Mouse (Mus musculus) heart, adult 18-20 months (tissue): Measurements from ENCODE around the gene Tmem151b. TPM values are rescaled to one million over a fixed set of nuclear protein-coding genes. Genes with fewer than 3 reads are reported as not detected.

Experiments used
- DNase-seq, 2 experiments: peaks; one replicate each; pipeline ENCODE4 v3.0.0; 2021 to 2022; ENCODE audit warnings: mixed read lengths in 1 of 2
- total RNA-seq, 2 experiments: library from RNA; stranded (reverse); gene quantifications; 2 replicates each; pipeline ENCODE4 v1.2.3; 2021

The Tmem151b gene
- total RNA-seq, 2 experiments from 2014 or later: 0.05 TPM; not detected in 1

DNA sequence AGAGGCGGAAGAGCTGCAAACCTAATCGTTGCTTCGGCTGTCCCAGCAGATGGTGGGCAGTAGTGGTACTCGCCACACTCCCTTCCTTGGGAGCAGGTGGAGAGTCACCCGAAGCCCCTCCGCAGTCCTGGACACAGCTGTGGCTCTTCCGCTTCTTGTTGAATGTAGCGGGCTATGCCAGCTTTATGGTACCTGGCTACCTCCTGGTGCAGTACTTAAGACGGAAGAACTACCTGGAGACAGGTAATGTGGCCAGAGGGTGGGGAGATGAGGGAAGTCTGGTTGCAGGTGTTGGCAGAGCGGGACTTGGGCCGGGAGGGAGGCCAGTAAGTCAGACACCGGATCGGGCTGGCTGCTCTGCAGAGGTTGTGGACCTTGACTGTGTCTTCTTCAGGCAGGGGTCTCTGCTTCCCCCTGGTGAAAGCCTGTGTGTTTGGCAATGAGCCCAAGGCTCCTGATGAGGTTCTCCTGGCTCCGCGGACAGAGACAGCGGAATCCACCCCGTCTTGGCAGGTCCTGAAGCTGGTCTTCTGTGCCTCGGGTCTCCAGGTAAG lies 15.1 kb upstream of the Tmem151b start:
- no peak for DNase-seq

DNA sequence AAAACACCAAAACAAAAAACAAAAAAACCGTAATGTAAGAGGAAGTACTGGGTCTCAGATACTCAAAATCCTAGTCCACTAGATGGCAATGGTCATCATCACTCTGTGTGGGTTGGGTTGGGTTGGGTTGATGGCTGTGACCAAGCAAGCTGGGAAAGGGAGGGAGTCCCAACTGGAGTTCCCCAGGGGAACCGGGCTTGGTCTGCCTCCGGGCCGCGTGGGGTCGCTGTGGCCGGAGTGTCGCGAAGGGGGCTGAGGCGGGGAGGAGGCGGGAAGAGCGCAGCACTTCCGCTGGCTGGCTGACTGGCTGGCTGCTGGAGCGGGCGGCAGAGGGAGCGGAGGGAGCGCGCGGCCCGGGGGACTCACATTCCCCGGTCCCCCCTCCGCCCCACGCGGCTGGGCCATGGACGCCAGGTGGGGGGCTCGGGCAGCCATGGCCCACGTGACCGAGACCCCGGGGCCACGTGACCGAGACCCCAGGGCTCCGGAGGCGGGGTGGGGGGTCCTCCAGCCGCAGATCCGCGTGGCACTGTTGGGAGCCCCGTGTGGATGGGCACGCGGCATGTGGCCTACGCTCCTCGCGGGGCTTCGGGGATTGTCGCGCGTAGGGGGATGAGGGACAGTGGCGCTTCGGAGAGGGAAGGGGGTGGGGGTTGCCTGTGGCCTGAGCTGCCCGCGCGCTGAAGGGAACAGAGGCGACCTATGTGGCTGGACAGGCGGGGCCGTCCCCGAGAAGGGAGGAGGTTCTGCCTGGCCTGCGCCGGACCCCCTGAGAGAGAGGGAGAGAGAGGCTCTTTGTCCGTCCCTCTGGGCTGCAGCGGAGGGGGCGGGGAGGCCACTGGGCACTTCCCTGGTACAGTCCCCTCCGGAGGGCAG lies 14.4 kb upstream of the Tmem151b start, which contains the start of gene Slc35b2:
Slc35b2 (plus strand) TSS at position 220 of the 876 bp plus-strand sequence.
- peak; percentile 96 to 97 for DNase-seq

DNA sequence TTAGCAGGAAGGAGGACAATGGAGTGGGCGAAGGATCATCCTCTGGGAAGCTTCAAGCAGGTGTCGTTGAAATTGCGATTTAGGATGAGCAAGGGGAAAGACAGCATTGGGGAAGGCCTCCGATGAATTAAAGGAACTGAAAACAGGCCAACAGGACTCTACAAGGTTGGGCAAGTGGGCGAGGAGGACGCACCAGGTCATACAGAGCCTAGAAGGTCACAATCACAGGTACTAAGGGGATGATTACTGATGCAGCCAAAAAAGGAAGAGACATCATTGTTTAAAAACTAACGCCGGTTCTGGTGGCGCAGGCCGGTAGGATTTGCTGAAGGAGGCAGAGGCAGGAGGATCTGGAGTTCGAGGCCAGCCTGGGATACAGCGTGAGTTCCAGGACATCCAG lies 13.7 kb upstream of the Tmem151b start:
- DNase-seq: no peak

DNA sequence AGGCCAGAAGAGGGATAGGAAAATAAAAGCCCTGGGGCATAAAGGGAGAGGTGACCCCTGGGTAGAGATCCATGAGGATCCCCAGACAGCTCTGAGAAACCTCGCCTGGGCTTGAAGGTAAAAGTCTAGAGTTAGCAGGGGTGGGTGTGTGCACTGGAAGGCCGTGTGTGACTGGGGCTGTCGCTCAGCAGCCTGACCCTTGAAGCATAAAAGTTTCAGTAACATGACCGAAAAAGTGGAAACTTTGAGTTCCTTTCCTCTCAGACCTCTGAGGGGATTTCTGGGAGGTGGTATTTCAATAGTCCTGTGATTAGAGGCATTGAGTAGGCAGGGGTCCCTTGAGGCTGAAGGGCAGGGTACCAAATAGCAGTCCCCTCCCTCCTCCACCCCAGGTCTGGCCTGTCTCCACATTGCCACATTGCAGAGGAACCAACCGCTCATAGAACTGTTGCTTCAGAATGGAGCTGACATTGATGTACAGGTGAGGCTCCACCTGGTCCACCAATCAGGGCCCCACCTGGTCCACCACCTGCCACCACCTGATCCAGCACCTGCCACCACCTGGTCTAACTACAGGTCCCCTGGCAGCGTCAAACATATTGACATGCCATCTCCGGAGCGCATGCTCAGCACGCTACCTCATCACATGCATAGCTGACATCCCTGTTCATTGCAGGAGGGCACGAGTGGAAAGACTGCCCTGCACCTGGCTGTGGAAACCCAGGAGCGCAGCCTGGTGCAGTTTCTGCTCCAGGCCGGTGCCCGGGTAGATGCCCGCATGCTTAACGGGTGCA lies 10.5 kb upstream of the Tmem151b start:
- DNase-seq: no peak

DNA sequence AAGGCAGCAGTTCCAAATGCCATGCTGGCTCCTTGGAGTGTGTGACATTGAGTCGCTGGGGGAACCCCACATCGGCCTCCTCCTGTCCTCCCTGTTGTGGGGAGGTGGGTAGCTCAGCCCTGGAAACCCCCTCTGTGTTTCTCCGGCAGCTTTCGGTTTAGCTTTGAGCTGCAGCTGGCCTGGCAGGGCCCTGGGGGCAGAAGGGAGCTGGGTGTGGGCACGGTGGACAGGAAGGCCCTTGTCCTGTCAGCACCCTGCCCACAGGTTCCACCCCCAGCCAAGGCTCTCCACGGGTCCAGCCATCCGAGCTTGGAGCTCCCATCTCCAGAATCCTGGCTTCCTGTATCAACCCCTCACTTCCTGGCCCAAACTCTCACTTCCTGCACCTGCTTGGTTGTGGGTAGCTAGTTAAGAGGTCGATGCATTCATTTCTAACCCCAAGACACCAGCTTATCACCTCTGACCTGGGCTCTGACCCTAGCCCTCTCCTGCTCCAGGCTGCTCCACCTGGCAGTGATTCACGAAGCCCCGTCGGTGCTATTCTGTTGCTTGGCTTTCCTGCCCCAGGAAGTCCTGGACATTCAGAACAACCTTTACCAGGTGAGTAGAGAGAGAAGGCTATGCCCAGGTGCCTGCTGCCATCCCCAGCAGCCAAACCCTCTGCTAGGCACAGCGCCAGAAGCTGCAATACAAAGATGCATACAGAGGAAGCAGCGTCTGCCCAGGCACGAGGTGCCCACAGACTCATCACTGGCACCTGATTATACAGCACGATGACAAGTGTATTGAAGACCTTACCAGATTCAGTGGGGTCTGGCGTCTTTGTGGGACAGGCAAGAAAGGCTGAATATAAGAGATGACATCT lies 8.8 kb upstream of the Tmem151b start:
- DNase-seq: peak in 1 of 2 experiments; percentile 22

DNA sequence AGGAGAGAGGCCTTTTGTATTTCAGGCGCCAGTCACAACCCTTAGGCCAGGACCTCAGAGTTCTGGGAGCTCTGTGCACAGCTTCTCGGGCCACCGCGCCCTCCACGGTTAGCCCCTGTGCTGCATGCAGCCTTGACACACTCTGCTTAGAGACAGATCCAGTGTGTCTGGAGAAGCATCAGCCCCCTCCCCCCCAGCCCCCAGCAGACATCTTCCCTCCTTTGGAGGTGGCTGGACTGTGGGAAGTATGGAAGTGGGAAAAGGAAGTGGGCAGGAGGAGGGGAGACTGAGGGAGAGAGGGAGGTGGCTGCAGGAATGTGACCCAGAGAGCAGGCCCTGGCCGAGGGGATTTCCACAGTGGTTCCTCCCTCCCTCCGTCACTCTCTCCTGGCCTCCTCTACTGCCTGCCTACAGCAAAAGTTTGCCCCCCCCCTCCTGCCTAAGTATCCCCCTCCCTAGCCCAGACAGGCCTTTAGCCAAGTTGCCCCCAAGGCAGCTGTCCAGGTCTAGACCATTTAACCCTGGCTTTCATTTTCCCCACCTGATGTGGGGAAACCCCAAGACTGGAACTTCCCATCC lies 7.9 kb upstream of the Tmem151b start:
- no peak for DNase-seq

DNA sequence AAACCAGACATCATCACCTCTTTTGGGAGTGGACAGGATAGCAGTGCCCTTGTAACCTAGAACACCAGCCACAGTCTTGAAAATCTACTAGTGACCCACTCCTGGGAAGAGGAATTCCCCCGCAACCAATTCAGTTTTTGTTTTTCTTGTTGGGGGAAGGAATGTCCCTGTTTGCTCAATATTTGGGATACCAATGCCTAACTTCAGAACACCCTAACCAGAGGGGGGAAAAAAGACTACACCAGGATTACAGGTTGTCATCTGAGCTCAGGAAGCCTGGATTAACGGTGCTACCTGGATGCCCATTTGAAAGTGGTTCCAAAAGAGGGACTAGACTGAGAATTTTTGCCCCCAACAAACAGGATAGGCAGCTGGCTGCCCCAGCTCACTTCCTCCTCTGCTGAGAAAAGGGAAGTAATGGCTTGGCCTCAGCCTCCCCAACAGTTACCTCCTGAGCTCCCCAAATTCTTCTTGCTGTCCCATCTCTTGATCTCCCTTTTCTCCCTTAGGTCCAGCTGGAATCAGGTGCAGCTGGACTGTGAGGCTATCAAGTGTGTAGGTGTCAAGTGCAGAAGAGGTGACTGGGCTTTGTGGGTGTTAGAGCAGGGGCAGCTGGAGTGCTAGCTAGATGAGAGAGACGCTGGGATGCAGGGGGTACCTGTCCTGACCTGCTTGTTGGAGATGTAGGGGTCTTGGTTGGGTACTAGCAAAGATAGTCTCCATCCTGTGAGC lies 7.2 kb upstream of the Tmem151b start:
- DNase-seq: peak in 1 of 2 experiments; percentile 39

DNA sequence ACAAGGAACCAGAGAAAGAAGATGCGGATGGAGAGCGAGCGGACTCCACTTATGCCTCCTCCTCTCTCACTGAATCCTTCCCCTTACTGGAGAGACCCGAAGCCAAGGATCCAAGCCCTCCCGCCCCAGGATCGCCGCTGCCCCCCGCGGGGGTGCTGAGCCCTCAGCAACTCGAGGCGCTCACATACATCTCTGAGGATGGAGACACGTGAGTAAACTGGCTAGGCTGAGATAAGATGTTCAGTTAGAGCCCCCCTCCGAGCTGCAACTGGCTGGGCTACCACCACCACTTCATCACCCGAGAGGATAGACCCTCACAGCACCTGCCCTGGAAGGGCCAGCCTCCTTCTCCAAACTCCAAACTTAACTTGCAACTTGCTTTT lies 6.6 kb upstream of the Tmem151b start:
- DNase-seq: no peak

DNA sequence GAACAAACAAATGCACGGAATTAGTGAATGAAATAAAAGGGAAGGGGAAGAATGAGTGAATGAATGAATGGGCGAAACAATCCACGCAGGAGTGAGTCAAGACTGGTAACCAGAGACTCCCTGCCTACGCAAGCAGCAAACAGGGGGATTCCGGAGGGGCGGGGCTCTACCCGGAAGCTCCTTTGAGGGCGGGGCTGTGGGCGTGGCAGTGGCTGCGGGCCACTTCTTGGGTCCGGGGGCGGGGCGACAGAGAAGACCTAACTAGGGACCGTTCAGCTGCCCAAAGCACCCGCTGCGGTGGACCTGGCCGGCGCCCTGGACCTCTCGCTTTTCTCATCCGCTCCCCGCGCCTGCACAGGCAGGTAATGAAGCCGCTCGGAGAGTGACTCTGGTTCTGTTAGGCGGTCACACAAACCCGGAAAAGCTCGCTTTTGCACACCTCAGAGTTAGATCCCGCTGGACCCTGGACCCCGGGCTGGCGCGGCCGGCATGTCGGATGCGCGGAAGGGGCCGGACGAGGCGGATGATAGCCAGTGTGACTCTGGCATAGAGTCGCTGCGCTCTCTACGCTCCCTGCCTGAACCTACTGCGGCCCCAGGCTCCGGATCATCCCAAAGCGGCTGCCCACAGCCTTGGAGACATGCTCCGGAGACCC lies 6.1 kb upstream of the Tmem151b start, which contains the start of gene Nfkbie:
Nfkbie (plus strand) TSS at position 252 of the 655 bp plus-strand sequence.
- peak; percentile 95 to 98 for DNase-seq

DNA sequence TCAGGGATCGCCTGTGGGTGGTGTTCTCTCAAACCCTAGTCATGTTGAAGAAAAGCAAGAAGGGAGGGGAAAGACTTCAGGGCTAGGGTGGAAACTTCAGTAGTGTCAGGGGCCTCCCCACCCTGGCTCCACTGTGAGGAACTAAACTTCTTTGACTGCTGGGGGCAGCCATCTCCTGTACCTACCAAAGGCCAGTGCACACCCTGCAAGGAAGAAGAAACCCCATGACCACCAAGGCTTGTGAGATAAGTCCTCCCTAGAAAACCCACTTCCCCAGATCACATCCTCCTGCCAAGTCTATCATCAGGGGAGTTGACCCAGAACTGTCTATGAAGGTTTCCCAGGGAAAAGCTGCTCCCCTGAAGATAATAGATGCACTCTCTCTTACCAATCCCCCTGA lies 4.9 kb upstream of the Tmem151b start:
- DNase-seq: no peak

DNA sequence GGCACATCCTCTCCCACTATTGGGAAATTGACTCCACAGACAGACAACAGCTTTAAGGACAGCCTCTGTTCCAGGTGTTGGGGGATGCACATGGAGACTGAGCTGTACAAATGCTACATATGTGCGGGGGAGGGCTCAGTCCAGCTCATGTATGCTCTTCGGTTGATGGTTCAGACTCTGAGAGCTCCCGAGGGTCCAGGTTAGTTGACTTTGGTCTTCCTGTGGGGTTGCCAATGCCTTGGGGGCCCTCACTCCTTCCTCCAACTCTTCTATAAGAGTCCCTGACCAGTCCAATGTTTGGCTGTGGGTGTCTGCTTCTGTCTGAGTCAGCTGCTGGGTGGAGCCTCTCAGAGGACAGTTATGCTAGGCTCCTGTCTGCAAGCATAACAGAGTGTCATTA lies 3.6 kb upstream of the Tmem151b start:
- DNase-seq: no peak

DNA sequence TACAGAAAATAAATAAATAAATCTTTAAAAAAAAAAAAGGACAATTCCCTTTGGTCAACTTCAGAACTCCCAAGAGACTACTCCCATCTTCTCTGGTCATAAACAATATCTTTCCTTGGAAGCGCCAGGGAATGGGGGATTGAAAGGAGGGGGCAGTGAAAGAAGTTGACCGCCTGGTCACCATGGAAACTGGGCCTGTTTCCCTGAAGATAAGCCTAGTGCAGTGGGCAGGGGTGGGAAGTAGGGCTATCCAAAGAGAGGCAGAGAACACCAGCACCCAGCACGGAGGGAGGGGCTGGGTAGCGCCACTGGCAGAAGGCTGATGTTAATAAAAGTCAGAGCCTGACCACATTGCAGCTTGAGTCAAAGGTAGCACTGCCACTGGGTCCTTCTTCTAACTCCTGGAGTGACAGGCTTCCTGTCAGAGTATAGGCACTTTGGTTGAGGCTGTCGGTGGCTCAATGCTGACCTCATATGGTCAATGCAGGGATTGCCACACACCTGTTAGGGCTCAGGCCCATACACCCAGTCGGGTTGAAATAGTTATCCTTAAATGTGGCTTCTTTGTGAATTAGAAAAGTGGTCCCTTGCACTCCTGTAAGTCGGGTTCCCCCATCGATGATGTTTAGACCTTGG lies 2.5 kb upstream of the Tmem151b start:
- DNase-seq: peak; percentile 70 to 83

DNA sequence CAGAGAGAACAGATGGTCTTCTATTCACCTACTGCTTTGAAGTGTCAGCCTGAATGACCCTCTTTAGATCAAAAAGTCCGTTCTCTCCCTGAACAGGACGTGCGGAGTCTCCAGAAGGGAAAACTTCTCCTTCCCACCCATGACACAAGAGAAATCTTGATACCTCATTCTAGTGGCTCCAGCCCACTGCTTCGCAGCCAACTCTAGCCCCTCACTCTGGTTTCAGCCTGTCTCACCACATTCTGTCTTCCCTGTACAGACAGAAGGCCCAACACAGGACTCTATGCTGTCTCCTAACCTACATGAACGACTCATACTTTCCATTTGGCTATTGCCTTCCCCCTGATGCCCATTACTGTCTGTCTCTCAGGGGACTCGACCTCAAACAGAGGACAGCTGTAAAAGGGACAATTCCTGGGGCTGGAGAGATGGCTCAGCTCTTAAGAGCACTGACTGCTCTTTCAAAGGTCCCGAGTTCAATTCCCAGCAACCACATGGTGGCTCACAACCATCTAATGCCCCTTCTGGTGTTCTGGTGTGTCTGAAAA lies 1.8 kb upstream of the Tmem151b start:
- DNase-seq: no peak

DNA sequence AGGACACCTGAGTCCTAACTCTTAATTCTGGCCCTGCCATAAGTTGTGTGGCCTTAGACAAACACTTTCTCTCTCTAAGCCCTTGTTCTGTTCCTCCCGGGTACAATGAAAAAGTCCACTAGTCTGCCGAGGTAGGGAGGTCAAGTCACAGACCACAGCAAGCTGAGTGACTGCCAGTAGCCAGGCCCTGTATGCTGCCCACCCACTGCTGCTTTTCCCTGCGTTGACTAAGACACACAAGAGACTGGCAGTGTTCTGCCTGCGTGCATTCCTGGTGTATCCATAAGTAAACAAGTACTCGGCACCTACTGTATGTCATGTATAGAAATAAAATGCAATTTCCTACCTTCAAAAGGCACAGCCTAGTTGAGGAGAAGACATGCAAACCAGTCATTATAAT lies 776 bp upstream of the Tmem151b start:
- DNase-seq: no peak

DNA sequence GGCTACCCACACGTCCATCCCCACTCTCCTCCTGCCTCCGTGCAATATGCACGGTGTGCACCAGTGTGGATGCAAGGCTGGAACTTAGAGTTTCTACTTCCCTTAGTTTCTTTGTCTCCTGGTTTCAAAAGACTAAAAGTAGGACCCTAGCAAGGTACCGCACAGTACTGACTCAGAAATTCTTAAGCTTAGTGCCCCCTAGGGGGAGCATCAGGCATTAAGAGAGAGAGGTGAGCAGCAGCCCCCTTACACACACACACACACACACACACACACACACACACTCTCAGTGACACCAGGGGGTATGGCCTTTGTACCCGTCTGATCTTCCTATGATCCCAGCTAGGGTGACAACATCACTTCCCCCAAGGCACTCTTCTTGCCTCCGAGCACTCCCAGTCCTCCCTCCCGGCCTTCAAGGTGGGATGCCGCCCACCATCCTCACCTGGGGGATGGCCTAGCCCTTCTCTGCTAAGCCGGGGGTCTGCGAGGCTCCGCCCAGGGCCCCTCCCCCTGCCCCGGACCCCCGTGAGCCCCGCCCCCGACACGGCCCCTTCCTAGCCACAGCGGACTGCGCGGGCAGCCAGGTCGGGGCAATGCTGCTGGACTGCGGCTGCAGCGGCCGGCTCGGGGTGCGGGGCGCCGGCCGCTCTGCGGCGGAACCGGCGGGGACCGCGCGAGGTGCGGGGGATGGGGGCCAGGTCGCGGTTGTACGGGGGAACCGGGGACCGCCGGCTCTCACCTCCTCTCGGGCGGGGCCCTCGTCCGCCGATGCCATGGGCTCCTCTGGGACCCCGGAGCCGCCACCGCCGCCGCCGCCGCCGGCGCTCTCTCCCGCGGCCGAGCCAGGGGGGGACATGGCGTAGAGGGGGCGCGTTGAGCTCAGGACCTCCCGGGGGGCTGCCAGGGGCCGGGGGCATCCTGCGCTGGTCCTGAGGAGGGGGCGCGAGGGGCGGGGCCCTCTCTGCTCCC lies 650 bp downstream of the Tmem151b start:
- no peak for DNase-seq

DNA sequence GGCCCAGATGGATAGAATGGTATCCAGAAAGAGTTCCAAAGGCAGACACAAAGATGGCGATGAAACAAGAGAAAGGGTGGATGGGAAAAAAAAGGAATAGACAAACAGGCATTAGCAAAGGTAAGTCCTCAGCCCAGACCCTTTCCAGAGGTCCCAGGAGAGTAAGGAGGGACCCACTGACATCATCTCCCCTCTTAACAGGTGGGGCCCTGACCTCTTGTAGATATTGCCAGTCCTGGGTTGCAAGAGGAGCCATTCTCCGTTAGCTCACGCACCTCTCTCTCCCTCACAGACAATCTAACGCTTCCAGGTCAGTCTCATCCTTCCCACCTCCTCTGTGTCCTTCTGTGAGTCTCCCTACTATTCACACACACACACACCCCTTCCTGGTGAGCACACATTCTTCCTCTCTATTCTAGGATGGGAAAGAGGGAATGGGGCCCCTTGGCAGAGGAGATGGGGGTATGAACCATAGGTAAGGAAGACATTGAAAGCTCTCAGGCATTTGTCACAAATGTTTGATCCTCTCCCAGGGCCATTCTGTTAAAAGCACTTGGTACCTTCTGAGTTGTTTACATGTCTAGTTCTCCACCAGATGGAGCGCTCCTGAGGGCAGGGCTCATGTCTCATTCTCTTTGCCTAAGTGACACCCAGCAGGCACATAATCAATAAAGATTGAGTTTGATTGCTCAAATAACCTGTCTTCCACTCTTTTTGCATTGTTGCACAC lies 1.9 kb downstream of the Tmem151b start:
- DNase-seq: no peak

DNA sequence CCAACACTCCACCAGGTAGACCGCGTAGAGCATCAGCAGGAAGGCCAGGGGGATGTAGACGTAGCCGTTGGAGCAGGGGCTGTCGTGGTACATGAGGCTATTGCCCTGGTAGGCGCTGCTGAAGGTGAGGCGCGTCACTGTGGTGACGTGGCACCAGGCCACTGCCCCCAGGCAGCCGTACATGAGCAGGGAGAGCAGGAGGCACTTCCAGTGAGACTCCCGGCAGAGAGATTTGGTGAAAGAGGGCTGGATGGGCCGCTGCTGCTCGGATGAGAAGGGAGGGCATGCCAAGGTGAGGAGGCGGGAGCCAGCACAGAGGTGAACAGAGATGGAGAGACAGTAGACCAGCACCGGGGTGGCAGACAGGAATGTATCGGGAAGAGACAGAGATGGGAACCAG lies 2.5 kb downstream of the Tmem151b start:
- DNase-seq: no peak
